Mouse (Mus musculus): ENCODE results near the gene Olfr1062. TPM values are rescaled to one million over a fixed set of nuclear protein-coding genes. Genes with fewer than 3 reads are reported as not detected.
"Not testable (repeated sequence)": the region's sequence is repeated elsewhere in the genome, so short reads cannot be mapped to it uniquely, and the experiment has no call there.

Olfr1062 gene
- not detected for total RNA-seq (2021)
- long read RNA-seq, experiment 1, result 0 reads
- long read RNA-seq, experiment 2, result 0 reads

GRCm38 (mm10) chr2:86426649-86427048 lies at the start of gene Olfr1062:
Gene Olfr1062, minus strand, starts transcription at chr2:86426749.
- DNase-seq, result not testable (repeated sequence)

GRCm38 (mm10) chr2:86464442-86465109 lies 38.0 kb upstream of the Olfr1062 start:
- DNase-seq, result no peak

DNA sequence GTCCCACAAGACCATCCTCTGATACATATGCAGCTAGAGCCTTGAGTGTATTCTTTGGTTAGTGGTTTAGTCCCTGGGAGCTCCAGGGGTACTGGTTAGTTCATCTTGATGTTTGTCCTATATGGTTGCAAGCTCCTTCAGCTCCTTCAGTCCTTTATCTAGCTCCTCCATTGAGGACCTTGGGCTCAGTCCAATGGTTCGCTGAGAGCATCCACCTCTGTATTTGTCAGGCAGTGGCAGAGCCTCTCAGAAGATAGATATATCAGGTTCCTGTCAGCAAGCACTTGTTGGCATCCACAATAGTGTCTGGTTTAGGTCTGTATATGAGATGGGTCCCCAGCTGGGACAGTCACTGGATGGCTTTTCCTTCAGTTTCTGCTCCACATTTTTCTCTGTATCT lies 33.9 kb upstream of the Olfr1062 start:
- no peak for DNase-seq

DNA sequence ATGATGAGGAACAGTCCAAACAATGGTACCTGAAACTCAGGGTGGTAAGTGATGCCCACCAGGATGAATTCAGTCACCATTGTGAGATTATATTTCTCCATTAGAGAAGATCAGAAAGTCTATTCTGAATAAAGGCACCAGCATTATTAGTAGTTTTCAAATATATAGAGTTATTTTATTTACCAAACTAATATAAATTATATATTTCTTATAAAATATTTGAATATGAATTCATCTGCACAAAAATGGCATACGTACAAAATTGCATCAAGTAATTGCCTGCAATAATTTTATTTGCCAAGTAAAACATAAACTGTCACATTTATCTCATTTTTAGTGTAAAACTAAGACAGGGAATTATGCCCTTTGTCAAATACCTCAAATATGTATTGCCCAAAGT lies 29.6 kb upstream of the Olfr1062 start, which contains the start of gene Olfr1066:
Gene Olfr1066 (minus strand): TSS at position 101 of the 400 bp plus-strand sequence.
- no peak for DNase-seq

- not testable (repeated sequence) for DNase-seq
Observed at GRCm38 (mm10) chr2:86450491-86450890, 23.9 kb upstream of the Olfr1062 start, which contains the start of gene Olfr1065. Gene Olfr1065, minus strand, starts transcription at chr2:86450591.

DNA sequence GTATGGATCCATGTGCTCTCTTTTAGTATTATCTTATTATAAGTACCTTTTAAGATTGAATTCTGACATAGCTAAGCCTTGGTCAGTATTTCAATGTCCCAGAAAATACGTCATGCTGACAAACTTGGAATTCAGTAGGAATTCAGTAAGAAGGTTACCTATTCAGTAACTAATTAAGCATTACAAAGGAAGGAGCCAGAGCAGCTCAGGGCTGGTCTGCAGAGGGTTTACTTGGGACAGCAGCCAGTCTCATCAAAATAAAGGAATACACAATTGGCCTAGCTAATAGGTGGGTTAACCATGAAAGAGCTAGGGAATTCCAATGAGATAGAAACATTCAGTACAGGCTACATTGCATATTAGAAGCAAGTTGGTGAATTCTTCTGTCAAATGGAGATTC lies 15.6 kb upstream of the Olfr1062 start:
- DNase-seq, result not testable (repeated sequence)

DNA sequence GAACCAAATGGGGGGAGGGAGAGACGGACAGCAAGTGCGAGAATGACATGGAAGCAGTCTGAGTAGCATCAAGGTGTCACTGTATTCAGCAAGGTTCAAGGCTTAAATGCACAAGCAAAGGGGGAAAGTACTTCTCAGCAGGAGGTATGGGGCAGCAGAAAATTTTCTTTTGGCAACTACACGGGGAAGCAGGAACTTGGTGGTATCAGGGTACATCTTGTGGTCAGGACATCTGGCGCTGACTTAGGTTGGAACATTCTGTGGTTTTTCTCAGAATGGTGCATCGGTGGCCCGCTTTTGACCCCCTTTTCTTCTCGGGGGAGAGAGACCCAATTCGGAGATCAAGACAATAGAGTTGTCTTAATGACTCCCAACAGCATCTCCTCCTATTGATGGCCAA lies 2.0 kb upstream of the Olfr1062 start:
- not testable (repeated sequence) for DNase-seq

- no peak for DNase-seq
Observed at GRCm38 (mm10) chr2:86413950-86414349, 12.6 kb downstream of the Olfr1062 start, which contains the start of gene Olfr1061. Gene Olfr1061, minus strand, starts transcription at chr2:86414050.

- DNase-seq, result no peak
Observed at GRCm38 (mm10) chr2:86395114-86395513, 31.4 kb downstream of the Olfr1062 start.

- DNase-seq, result not testable (repeated sequence)
Observed at GRCm38 (mm10) chr2:86388461-86388860, 38.1 kb downstream of the Olfr1062 start, which contains the start of gene Olfr1058. Gene Olfr1058, minus strand, starts transcription at chr2:86388561.

DNA sequence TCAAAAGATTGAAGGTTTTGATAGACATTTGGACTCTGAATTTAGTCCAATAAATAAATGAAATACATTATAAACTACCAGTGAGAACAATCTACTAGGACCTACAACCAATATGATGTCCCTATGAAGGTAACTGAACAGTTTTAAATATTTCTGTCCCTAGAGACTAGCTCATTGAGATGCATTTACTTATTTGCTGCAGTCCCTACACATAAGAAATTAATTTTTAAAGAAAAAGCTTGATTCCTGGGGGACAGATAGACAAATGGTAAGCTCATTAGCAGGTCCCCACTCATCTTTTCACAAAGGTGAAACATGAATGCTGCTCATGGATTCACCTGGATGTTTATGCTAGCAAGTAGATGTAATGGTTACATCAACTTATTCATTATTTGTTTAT lies 48.3 kb downstream of the Olfr1062 start, which contains the start of gene Olfr1057:
Gene Olfr1057 (minus strand): TSS at position 101 of the 400 bp plus-strand sequence.
- no peak for DNase-seq

Other genes starting within 250 kb of the Olfr1062 start
- not detected for gene Olfr1044, start 248.9 kb downstream of the Olfr1062 start, total RNA-seq (2021)
- not detected for gene Olfr52, start 241.1 kb downstream of the Olfr1062 start, total RNA-seq (2021)
- gene Olfr1045, start 223.7 kb downstream of the Olfr1062 start, total RNA-seq (2021), result not detected
- not detected for gene Olfr1046, start 207.4 kb downstream of the Olfr1062 start, total RNA-seq (2021)
- not detected for gene Olfr1047, start 195.3 kb downstream of the Olfr1062 start, total RNA-seq (2021)
- not detected for gene Olfr1048, start 186.5 kb downstream of the Olfr1062 start, total RNA-seq (2021)
- gene Olfr1049, start 168.4 kb downstream of the Olfr1062 start, total RNA-seq (2021), result not detected
- not detected for gene Olfr1051, start 147.7 kb downstream of the Olfr1062 start, total RNA-seq (2021)
- not detected for gene Olfr1052, start 134.3 kb downstream of the Olfr1062 start, total RNA-seq (2021)
- gene Olfr1053, start 111.5 kb downstream of the Olfr1062 start, total RNA-seq (2021), result not detected
- not detected for gene Olfr1054, start 91.3 kb downstream of the Olfr1062 start, total RNA-seq (2021)
- not detected for gene Olfr1055, start 76.5 kb downstream of the Olfr1062 start, total RNA-seq (2021)
- not detected for gene Olfr1056, start 64.3 kb downstream of the Olfr1062 start, total RNA-seq (2021)
- gene Olfr1057, start 48.4 kb downstream of the Olfr1062 start, total RNA-seq (2021), result not detected
- gene Olfr1058, start 38.2 kb downstream of the Olfr1062 start, total RNA-seq (2021), result not detected
- not detected for gene Olfr1061, start 12.7 kb downstream of the Olfr1062 start, total RNA-seq (2021)
- gene Olfr1065, start 23.8 kb upstream of the Olfr1062 start, total RNA-seq (2021), result not detected
- not detected for gene Olfr1066, start 29.5 kb upstream of the Olfr1062 start, total RNA-seq (2021)
- not detected for gene Olfr228, start 60.6 kb upstream of the Olfr1062 start, total RNA-seq (2021)
- not detected for gene Olfr1076, start 81.7 kb upstream of the Olfr1062 start, total RNA-seq (2021)
- gene Olfr1079, start 115.7 kb upstream of the Olfr1062 start, total RNA-seq (2021), result not detected
- not detected for gene Olfr1080, start 131.5 kb upstream of the Olfr1062 start, total RNA-seq (2021)
- not detected for gene Olfr1082, start 172.2 kb upstream of the Olfr1062 start, total RNA-seq (2021)
- not detected for gene Olfr1084, start 213.0 kb upstream of the Olfr1062 start, total RNA-seq (2021)
- not detected for gene Olfr1085, start 235.3 kb upstream of the Olfr1062 start, total RNA-seq (2021)

Data from gastrocnemius, postnatal 25 days (tissue).